Mouse (Mus musculus) urinary bladder, postnatal 14 days (tissue): Measurements from ENCODE around the gene Nppb.

Experiments
- DNase-seq: peaks from one replicate; pipeline ENCODE4 v3.0.0; 2021; ENCODE audit warnings: low spot score

Gene Nppb

DNA sequence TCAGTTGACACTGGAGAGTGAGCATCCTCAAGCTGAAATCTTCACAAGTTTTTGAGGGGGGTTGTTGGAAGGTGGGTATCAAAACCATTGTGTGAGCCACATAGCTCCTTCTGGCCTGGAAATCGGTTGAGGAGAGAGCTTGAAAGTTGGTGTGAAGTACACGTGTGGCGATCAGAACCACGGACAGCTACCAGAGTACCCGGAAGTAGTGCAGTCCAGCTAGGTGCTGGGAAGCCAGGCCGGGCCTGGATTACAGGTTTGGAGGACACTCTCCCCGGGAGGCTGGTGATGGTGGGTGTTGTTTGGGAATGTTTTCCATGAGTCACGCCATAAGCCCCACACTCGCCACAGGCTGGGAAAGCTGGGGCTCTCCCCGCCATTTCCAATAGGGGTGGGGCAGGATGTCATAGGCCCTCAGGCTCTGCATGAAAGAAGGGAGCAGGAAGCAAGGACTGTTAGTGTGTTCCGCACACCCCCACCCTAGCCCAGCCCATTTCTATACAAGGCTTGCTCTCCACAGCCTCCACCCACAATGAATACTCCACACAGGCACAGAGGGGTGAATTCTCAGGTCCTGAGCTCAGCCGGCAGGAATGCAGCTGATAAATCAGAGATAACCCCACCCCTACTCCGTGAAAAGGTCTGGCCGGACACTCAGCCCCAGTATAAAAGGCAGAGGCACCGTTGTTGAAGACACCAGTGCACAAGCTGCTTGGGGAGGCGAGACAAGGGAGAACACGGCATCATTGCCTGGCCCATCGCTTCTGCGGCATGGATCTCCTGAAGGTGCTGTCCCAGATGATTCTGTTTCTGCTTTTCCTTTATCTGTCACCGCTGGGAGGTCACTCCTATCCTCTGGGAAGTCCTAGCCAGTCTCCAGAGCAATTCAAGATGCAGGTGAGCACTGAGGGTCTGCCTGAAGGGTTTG lies at the start of gene Nppb:
Gene Nppb (plus strand): TSS at position 584 of the 928 bp plus-strand sequence.
- DNase-seq, result peak; percentile 44

GRCm38 (mm10) chr4:147935904-147936303 lies 49.7 kb upstream of the Nppb start:
- no peak for DNase-seq

- DNase-seq, result peak; percentile 81
These were observed 49.1 kb upstream of the Nppb start, which contains the start of gene Plod1 for GRCm38 (mm10) chr4:147936331-147936954. Plod1 (minus strand) TSS chr4:147936767.

DNA sequence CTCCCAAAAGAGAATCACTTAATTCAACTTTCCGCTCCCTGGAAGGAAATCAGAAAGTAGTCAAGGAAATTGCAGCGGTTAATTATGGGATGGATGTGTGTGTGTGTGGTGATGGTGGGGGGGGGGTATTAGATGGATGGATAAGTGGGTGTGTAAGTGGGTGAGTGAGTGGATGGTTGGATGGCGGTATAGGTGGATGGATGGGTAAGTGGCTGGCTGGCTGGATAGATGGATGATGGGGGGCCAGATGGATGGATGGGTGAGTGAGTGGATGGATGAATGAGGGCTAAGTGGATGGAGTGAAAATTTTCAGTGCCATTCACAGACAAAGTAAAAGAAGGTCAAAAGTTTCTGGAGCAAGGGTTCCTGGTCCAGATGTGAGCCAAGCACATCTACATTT lies 48.6 kb upstream of the Nppb start:
- no peak for DNase-seq

DNA sequence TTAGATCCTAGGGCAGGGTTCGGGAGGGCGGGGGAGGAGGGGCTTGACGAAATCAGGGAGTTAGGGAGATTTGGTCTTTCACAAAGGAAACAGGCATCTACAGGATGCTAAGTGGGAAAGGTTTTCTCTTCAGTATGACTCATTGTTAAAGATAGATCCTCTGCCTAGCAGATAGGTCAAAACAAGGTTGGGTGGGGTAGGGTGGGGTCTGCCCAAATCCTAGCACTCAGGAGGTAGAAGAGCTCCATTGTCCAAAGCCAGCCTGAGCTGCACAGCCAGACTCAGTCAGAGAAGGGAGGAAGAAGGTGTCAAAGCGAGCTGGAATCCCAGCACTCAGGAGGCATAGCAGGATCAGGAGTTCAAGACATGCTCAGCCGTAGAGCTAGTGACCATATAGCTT lies 48.1 kb upstream of the Nppb start:
- DNase-seq, result no peak

DNA sequence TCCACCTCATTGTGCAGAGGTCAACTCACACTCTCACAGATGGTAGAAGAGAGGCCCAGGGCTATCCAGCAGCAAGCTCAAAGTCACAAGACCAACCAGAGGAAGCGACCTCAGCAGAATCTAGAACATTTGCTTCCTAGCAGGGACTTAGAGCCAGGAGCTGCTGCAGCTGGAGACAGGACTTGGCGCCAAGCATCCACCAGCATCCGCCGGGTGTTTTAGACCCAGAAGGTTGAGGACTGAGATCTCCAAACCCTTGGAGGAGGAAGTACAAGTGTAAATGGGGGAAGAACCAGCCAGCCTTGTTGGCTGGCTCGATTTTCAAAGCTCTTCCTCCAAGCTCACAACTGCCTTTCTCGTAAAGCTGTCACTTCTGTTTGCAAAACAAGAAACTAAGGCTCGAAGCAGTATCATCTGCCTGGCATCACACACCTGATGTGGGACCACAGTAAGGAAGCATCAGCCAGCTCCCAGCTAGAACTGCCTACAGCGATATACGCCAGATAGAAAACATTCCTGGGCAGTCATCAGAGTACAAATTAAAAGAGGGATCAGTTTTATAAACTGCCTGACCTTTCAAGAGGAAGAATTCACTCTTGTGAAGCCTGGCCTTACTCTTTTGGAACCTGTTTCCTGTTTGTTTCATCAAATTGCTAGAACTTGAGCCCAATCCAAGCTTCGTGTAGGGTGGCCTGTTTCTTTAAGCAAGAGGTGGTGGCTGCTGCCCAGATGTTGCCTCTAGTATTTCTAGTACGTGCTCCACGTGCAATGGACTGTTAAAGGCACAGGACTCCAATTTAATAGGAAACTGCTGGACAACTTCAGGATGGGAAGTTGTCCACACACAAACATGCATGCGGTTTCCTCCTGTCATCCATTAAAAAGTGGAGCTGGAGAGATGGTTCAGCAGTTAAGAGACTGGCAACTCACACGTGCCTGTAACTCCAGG lies 47.2 kb upstream of the Nppb start:
- peak; percentile 63 for DNase-seq

- DNase-seq, result no peak
These were observed 45.5 kb upstream of the Nppb start for GRCm38 (mm10) chr4:147940111-147940510.

- DNase-seq, result peak; percentile 90
These were observed 45.0 kb upstream of the Nppb start, which contains the start of gene 2510039O18Rik for GRCm38 (mm10) chr4:147940576-147941044. 2510039O18Rik (plus strand) TSS chr4:147940895.

DNA sequence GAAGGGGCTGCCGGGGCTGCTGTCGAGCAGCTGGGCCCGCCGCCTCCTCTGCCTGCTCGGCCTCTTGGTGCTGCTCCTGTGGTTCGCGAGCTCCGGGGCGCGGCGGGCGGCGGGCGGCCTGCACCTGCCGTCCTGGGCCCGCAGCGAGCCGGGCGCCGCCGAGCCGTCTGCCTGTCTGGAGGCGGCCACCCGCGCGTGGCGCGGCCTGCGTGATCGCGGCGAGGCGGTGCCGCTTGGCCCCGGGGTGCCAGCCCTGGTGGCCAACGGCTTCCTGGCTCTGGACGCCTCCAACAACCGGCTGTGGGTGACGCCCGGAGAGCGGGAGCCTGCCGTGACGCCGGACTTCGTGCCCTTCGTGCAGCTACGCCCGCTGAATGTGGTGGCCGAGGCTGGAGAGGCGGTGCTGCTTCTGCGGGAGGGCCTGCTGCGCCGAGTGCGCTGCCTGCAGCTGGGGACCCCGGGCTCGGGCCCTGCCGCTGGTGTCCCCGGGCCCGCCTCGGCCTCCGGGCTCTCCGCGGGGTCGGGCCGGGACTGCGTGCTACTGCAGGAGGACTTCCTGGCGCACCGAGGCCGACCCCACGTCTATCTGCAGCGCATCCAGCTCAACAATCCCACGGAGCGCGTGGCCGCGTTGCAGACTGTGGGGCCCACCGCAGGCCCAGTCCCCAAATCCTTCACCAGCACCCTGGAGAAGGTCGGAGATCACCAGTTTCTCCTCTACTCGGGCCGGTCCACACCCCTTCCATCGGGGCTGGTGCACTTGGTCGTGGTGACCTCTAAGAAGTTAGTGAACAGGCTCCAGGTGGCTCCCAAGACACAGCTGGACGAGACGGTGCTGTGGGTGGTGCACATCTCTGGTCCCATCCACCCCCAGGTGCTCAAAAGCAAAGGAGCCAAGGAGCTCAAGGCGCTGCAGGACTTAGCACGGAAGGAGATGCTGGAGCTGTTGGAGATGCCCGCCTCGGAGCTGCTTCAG lies 44.3 kb upstream of the Nppb start:
- DNase-seq, result peak; percentile 21

- DNase-seq, result no peak
These were observed 42.6 kb upstream of the Nppb start for GRCm38 (mm10) chr4:147943005-147943404.

DNA sequence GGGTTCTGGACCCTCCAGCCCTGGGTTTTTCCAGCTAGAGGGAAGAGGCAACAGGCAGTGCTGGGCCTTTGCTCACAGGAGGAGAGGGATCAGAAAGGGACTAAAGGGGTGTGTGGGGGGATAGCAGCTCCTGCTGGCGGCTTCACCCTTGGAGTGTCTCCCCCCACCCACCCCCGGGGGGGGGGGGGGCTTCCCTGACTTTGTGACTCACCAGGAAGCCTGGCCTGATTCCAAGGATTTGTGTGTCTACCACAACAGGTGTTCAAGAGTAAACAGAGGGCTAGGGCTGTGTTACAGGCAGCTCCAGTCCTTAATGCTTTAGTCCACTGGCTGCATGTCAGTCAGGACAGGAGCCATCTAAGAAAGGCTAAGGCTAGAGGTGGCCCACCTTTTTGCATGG lies 38.1 kb upstream of the Nppb start:
- DNase-seq, result no peak

GRCm38 (mm10) chr4:147953590-147953989 lies 32.0 kb upstream of the Nppb start:
- no peak for DNase-seq

DNA sequence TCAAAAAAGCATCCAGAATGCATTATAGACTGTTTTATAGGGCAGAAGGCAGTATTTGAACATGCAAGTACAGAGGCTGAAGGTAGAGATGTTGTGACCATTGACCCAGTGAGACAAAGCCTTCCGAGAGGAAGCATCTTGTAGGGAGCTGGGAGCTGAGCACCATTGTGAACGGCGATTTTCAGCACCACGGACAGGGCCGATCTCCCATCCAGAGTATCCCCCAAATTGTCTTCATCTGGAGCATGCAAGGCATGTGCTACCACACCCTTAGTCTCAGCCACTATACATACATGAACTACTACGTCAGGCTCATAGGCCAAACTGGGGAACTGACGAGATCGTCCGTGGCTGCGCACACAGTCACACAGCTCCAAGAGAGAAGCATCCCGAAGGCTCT lies 28.4 kb upstream of the Nppb start:
- DNase-seq, result no peak

GRCm38 (mm10) chr4:147959881-147960831 lies 25.4 kb upstream of the Nppb start:
- peak; percentile 58 for DNase-seq

GRCm38 (mm10) chr4:147962781-147963180 lies 22.8 kb upstream of the Nppb start:
- no peak for DNase-seq

- no peak for DNase-seq
These were observed 22.0 kb upstream of the Nppb start for GRCm38 (mm10) chr4:147963623-147964022.

- no peak for DNase-seq
These were observed 19.9 kb upstream of the Nppb start for GRCm38 (mm10) chr4:147965712-147966111.

DNA sequence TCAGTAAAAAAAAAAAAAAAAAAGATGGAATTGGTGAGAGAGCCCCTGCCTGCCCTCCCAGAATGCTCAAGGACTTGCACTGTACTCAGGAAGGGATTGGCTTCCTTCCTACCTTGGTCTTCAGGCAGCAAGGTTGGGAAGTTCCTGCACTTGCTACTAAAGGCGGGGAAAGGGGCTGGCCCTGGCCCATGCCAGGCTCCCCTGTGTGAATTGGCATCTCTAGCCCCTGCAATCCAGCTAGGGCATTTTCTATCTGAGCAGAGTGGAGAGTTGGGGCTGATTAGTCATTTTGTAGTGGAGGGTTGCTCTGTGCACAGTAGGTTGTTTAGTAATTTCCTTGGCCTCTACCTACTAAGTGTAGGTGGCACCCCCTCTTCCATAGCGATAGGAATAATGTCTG lies 16.8 kb upstream of the Nppb start:
- no peak for DNase-seq

DNA sequence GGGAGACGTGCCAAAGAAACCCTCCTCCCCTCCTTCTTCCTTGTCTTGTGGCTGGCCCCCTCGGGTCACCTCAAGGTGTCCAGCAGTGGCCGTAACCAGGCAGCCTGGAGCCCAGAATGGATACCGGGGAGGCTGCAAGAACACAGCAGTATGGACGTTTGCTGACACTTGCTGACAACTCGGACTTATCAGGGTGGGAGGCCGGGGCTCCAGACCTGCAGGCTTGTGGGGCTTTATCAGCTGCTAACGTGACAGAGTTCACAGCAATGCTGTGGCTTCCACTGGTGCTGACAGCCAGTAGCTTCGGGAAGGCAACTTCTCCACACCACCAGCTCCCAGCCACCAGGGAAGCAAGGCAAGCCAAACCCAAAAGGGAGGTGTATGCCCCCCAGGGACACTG lies 16.3 kb upstream of the Nppb start:
- DNase-seq, result no peak

DNA sequence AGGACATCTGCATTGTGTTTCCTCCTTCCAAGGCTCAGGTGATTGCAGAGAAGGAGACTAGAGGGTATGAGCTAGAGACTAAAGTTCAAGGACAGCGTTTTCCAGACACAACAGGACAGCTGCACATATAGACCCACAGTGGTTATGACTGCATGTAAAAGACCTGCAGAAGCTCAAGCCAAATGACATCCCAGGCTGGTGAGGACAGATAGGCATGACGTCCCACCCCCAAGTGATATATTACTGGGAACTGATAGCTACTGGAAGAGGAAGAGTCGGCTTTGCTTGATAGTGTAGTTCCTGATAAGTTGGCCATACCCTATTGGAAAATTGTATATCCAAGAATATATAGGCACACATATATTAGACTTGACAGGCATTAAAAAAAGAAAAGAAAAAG lies 9.4 kb upstream of the Nppb start:
- no peak for DNase-seq
